Mouse (Mus musculus): Measurements from ENCODE around the gene Mpl. TPM values are rescaled to one million over a fixed set of nuclear protein-coding genes. Genes with fewer than 3 reads are reported as not detected.

The Mpl gene
- total RNA-seq (2022) = not detected

GRCm38 (mm10) chr4:118457345-118457975 is at the start of gene Mpl:
Mpl (minus strand) TSS chr4:118457513.
- no peak for DNase-seq (ENCODE audit: low spot score in 2 of 2)

GRCm38 (mm10) chr4:118505551-118505950 is 48.2 kb upstream of the Mpl start:
- DNase-seq (ENCODE audit: low spot score in 2 of 2) = no peak

- no peak for DNase-seq (ENCODE audit: low spot score in 2 of 2)
Measured at GRCm38 (mm10) chr4:118500792-118501191, 43.5 kb upstream of the Mpl start.

- no peak for DNase-seq (ENCODE audit: low spot score in 2 of 2)
Measured at GRCm38 (mm10) chr4:118500171-118500724, 42.9 kb upstream of the Mpl start.

- no peak for DNase-seq (ENCODE audit: low spot score in 2 of 2)
Measured at GRCm38 (mm10) chr4:118490461-118490860, 33.1 kb upstream of the Mpl start.

- peak in 1 of 2 experiments; percentile 9 for DNase-seq (ENCODE audit: low spot score in 2 of 2)
Measured at GRCm38 (mm10) chr4:118489717-118490132, 32.4 kb upstream of the Mpl start, which contains the start of gene Tie1. Tie1 (minus strand) TSS chr4:118490061.

GRCm38 (mm10) chr4:118476773-118477530 is 19.6 kb upstream of the Mpl start:
- no peak for DNase-seq (ENCODE audit: low spot score in 2 of 2)

- DNase-seq (ENCODE audit: low spot score in 2 of 2) = no peak
Measured at GRCm38 (mm10) chr4:118472687-118473086, 15.4 kb upstream of the Mpl start.

GRCm38 (mm10) chr4:118471281-118471680 is 14.0 kb upstream of the Mpl start:
- DNase-seq (ENCODE audit: low spot score in 2 of 2) = no peak

- DNase-seq (ENCODE audit: low spot score in 2 of 2) = no peak
Measured at GRCm38 (mm10) chr4:118465697-118466163, 8.4 kb upstream of the Mpl start.

GRCm38 (mm10) chr4:118464956-118465355 is 7.6 kb upstream of the Mpl start:
- DNase-seq (ENCODE audit: low spot score in 2 of 2) = no peak

- no peak for DNase-seq (ENCODE audit: low spot score in 2 of 2)
Measured at GRCm38 (mm10) chr4:118446415-118447153, 10.7 kb downstream of the Mpl start.

- DNase-seq (ENCODE audit: low spot score in 2 of 2) = peak in 1 of 2 experiments; percentile 15
Measured at GRCm38 (mm10) chr4:118445781-118446414, 11.4 kb downstream of the Mpl start.

GRCm38 (mm10) chr4:118445088-118445487 is 12.2 kb downstream of the Mpl start:
- no peak for DNase-seq (ENCODE audit: low spot score in 2 of 2)

GRCm38 (mm10) chr4:118437829-118438253 is 19.5 kb downstream of the Mpl start:
- DNase-seq (ENCODE audit: low spot score in 2 of 2) = no peak

GRCm38 (mm10) chr4:118436820-118437603 is 20.3 kb downstream of the Mpl start, which contains the start of gene Cdc20:
Cdc20 (minus strand) TSS chr4:118437352.
- DNase-seq (ENCODE audit: low spot score in 2 of 2) = peak; percentile 67 to 76

GRCm38 (mm10) chr4:118432332-118432731 is 25.0 kb downstream of the Mpl start:
- no peak for DNase-seq (ENCODE audit: low spot score in 2 of 2)

GRCm38 (mm10) chr4:118429215-118429895 is 28.0 kb downstream of the Mpl start:
- DNase-seq (ENCODE audit: low spot score in 2 of 2) = no peak

GRCm38 (mm10) chr4:118428531-118429214 is 28.6 kb downstream of the Mpl start:
- DNase-seq (ENCODE audit: low spot score in 2 of 2) = no peak
